Mouse (Mus musculus) cerebellum, adult 2 months (tissue): Measurements from ENCODE around the gene Madd.

Experiments used
- CTCF ChIP-seq: fragments of 200-500 bp; IDR thresholded peaks from 2 replicates; pipeline ENCODE4 v1.5.1; 2011; ENCODE audit warnings: low read depth, mild to moderate bottlenecking, control low read depth, low read length, moderate library complexity, borderline replicate concordance; ENCODE audit not compliant: insufficient read depth
- POLR2A ChIP-seq: fragments of 200-500 bp; IDR thresholded peaks from 2 replicates; pipeline ENCODE4 v1.6.1; 2011; ENCODE audit warnings: low read length, control low read depth, borderline replicate concordance; ENCODE audit not compliant: insufficient read depth

GRCm38 (mm10) chr2:91202972-91203656 lies 19.5 kb upstream of the Madd start:
- TF ChIP-seq CTCF (no peak), POLR2A (no peak)
